Mouse (Mus musculus) midbrain, embryonic 15.5 days (tissue): ENCODE results near the gene Rsc1a1. TPM values are rescaled to one million over a fixed set of nuclear protein-coding genes. Genes with fewer than 3 reads are reported as not detected.

Experiments used
- ATAC-seq: fragments of 200-750 bp; cut with Nextera tagmentation; replicated peaks from 2 replicates; pipeline ENCODE4 v1.8.0; 2017; ENCODE audit warnings: moderate TSS enrichment
- H3K27ac ChIP-seq: fragments of 300-500 bp; sonication (generic); 2 replicates; pipeline ENCODE4 v1.5.1; 2015; ENCODE audit warnings: mild to moderate bottlenecking, inconsistent platforms
- H3K27me3 ChIP-seq: fragments of 300-500 bp; sonication (generic); replicated peaks from 2 replicates; pipeline ENCODE4 v1.6.1; 2015; ENCODE audit warnings: inconsistent platforms
- H3K36me3 ChIP-seq: fragments of 300-500 bp; sonication (generic); replicated peaks from 2 replicates; pipeline ENCODE4 v1.6.1; 2015; ENCODE audit warnings: inconsistent platforms
- H3K4me1 ChIP-seq: fragments of 300-500 bp; sonication (generic); 2 replicates; pipeline ENCODE4 v1.6.1; 2015; ENCODE audit warnings: inconsistent platforms
- H3K4me2 ChIP-seq: fragments of 300-500 bp; sonication (generic); 2 replicates; pipeline ENCODE4 v1.6.1; 2015; ENCODE audit warnings: inconsistent platforms, mild to moderate bottlenecking, moderate library complexity
- H3K4me3 ChIP-seq: fragments of 300-500 bp; sonication (generic); 2 replicates; pipeline ENCODE4 v1.5.1; 2015; ENCODE audit warnings: mild to moderate bottlenecking, inconsistent platforms
- H3K9ac ChIP-seq: fragments of 300-500 bp; sonication (generic); 2 replicates; pipeline ENCODE4 v1.6.1; 2015; ENCODE audit warnings: mild to moderate bottlenecking, inconsistent platforms
- H3K9me3 ChIP-seq: fragments of 300-500 bp; sonication (generic); 2 replicates; pipeline ENCODE4 v1.6.1; 2016; ENCODE audit warnings: inconsistent platforms
- WGBS: fragments of 180-500 bp; shearing (Covaris S2); methylation state at CpG from one replicate; pipeline ENCODE4 v1.1.7; 2015; ENCODE audit warnings: mixed read lengths; 5-methylcytosine and 5-hydroxymethylcytosine counted together
- polyA plus RNA-seq: library from polyadenylated mRNA; unstranded; fragments of >200 nt; fragmentation: Nextera tagmentation; extraction: Ambion mirVana; gene quantifications from 2 replicates; pipeline ENCODE4 v1.2.1, GENCODE M21; 2015

The Rsc1a1 gene
- polyA plus RNA-seq, 1 experiment from 2014 or later = 0.53 TPM

DNA sequence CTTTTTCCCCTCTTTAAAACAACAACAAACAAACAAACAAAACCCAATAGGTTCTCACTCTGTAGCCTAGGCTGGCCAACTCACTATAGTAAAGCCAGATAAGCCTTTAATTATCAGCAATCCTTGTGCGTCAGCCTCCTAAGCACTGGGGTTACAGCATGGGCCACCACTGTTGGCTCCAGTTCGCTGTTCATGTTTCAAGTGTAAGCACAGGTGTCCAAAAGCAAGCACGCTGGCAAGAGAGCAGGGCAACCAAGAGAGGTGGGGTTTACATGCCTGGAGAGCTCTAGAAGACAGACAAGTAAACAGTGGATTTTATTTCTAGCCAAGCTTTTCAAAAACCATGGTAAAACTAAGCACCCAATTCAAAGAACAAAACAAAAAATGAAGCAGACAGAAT lies 694 bp upstream of the Rsc1a1 start:
- H3K36me3 ChIP-seq = peaks cover 19% of the 10 kb centered on the region
- WGBS = 93% methylated on average over 3 of the region's 3 CpGs
- no peak overlapping the region for H3K4me2 ChIP-seq

DNA sequence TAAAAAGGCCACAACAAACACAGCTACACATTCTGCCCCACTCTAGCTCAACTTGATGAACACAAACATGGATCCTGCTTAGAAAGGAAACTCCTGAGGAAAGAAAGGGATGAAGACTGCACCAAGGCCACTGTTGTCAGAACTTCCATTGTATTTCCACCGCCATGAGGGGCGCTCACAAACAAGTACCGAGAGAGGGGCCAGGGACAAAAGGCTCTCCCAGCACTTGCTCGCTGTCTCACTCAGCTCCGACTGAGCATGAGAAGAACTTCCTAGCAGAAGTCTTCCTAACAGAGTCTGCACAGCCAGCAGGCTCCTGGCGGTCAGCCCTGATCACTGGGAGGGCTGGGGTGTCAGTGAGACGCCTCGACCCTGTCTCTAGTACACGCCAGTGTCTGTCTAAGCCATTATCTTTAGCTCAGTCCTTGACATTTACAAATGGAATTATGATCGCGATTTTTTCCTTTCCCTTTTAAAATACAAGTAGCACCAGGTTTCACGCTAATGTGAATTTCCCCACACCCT lies 2.6 kb downstream of the Rsc1a1 start:
- Histone ChIP-seq H3K9me3 (no peaks in the 10 kb centered on the region), H3K4me1 (no peaks in the 10 kb centered on the region), H3K36me3 (peaks cover 14% of the 10 kb centered on the region), H3K27ac (no peak overlapping the region), H3K4me2 (no peak overlapping the region), H3K4me3 (no peak overlapping the region), H3K27me3 (no peaks in the 10 kb centered on the region), H3K9ac (no peak overlapping the region)
- WGBS = 58% methylated on average over 12 of the region's 12 CpGs
- ATAC-seq = no peak

More for the DNA sequence above, 694 bp upstream of the Rsc1a1 start:
- no peaks in the 10 kb centered on the region for H3K9me3 ChIP-seq
- H3K9ac ChIP-seq = no peak overlapping the region
- no peaks in the 10 kb centered on the region for H3K27me3 ChIP-seq
- no peaks in the 10 kb centered on the region for H3K4me1 ChIP-seq
- no peak for ATAC-seq
- no peak overlapping the region for H3K27ac ChIP-seq
- H3K4me3 ChIP-seq = no peak overlapping the region

DNA sequence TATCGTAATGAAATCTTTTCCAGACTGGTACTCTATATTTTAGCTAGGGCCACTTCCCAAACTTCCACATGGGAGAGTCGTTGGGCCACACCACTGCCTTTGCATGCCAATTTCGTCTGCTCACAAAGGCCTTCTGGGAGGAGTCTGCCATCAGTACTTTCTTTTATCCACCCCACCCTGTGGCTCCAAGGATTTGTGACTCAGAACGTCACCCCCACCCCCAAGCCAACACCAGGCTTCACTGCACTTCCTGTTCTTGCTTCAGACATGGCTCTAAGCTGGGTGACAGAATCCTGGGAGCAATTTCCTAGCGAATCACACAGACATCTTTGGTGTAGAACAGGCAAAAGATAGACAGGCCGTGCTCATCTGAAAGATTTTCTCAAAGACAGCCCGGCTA lies 3.6 kb downstream of the Rsc1a1 start:
- Histone ChIP-seq H3K9me3 (no peaks in the 10 kb centered on the region), H3K4me2 (no peak overlapping the region), H3K27ac (no peak overlapping the region), H3K9ac (no peak overlapping the region), H3K4me1 (no peaks in the 10 kb centered on the region), H3K27me3 (no peaks in the 10 kb centered on the region), H3K36me3 (peaks cover 14% of the 10 kb centered on the region), H3K4me3 (no peak overlapping the region)
- 62% methylated on average over 7 of the region's 7 CpGs for WGBS
- ATAC-seq = no peak

DNA sequence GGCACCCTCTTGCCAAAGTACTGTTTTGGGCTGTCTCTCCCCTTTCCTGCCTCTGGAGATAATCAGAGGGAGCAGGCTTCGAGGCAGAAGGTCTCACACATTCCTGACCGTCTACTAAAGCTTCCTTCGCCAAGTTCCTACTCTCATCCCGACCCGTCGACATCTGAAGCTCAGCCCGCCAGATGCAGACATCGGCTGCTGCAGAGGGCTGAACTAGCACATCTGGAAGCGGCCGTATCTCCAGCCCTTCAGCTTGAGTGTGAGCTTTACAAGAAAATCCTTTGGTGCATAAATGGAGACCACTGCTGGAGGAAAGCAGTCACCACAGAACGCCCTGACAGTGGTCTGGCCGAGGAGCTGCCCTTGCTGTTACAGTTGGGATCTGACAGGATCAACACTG lies 4.5 kb downstream of the Rsc1a1 start:
- no peak overlapping the region for H3K27ac ChIP-seq
- H3K9ac ChIP-seq = no peak overlapping the region
- peaks cover 11% of the 10 kb centered on the region for H3K36me3 ChIP-seq
- 80% methylated on average over 12 of the region's 12 CpGs for WGBS
- no peaks in the 10 kb centered on the region for H3K9me3 ChIP-seq
- H3K27me3 ChIP-seq = no peaks in the 10 kb centered on the region
- no peaks in the 10 kb centered on the region for H3K4me1 ChIP-seq
- no peak overlapping the region for H3K4me2 ChIP-seq
- H3K4me3 ChIP-seq = no peak overlapping the region
- no peak for ATAC-seq

DNA sequence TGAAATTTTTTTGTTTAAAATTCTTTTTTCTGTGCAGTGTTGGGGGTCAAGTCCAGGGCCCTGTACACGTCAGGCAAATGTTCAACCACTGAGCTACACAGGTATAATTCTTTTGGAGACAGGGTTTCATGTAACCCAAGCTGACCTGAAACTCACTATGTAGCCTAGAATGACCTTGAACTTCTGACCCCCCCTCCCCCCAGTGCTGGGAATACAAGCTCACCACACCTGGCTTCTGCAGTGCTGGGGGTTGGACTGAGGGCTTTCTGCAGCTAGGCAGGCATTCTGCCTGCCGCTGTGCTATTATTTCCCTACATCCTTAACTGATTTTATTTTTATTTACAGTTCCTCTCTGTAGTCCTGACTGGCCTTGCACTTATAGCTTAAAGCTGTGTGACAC lies 6.4 kb downstream of the Rsc1a1 start:
- no peak for ATAC-seq
- Histone ChIP-seq H3K27me3 (no peaks in the 10 kb centered on the region), H3K9ac (no peak overlapping the region), H3K9me3 (no peaks in the 10 kb centered on the region), H3K36me3 (no peaks in the 10 kb centered on the region), H3K4me1 (no peaks in the 10 kb centered on the region), H3K27ac (no peak overlapping the region), H3K4me3 (no peak overlapping the region), H3K4me2 (no peak overlapping the region)
- WGBS = 89% methylated on average over 2 of the region's 2 CpGs

DNA sequence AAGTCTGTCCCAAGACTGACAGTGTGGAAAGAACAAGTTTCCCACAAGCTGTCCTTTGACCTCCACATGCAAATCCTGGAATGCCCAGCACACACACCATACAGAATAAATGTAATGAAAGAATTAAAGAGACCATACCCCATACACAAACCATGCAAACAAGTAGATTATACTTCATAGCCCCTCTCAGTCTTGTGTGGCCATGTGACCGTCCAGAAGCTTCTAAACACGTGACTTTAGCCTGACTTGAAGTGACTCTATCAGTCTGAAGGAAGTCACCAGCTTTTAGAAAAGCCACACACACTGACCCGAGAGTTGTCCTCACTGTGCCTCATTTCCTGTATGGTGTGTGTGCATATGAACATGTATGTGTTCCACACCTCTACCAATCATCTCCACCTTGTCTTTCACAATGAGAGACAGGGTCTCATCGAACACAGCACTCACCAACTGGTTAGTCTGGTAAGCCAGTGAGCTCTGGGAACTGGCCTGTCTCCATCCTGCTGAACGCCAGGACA lies 8.9 kb downstream of the Rsc1a1 start:
- Histone ChIP-seq H3K9me3 (no peaks in the 10 kb centered on the region), H3K36me3 (no peaks in the 10 kb centered on the region), H3K27ac (no peak overlapping the region), H3K4me3 (no peak overlapping the region), H3K27me3 (no peaks in the 10 kb centered on the region), H3K9ac (no peak overlapping the region), H3K4me1 (no peaks in the 10 kb centered on the region), H3K4me2 (no peak overlapping the region)
- WGBS = 85% methylated on average over 5 of the region's 5 CpGs
- ATAC-seq = no peak

DNA sequence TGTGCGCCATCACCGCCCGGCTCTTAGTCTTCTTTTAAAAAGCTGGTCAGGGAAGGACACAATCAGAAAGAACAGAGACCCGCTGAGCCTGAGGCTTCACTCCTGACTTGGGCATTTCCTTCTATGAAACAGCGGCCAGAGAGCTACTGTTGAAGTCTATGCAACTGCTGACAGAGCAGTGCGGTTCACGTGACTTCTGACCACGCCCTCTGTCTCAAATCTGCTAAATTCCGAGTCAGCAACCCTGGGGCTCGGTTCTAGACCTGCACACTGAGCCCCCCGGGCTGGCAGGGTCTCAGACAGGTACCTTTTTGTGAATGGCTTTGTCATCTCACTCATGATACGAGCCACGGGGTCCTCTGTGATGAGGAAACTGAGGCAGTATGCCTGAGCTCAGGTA lies 13.1 kb downstream of the Rsc1a1 start:
- WGBS = 81% methylated on average over 13 of the region's 13 CpGs
- ATAC-seq = no peak
- Histone ChIP-seq H3K9me3 (no peaks in the 10 kb centered on the region), H3K4me3 (no peak overlapping the region), H3K9ac (no peak overlapping the region), H3K27ac (no peak overlapping the region), H3K4me2 (no peak overlapping the region), H3K27me3 (no peaks in the 10 kb centered on the region), H3K4me1 (no peaks in the 10 kb centered on the region), H3K36me3 (no peaks in the 10 kb centered on the region)

DNA sequence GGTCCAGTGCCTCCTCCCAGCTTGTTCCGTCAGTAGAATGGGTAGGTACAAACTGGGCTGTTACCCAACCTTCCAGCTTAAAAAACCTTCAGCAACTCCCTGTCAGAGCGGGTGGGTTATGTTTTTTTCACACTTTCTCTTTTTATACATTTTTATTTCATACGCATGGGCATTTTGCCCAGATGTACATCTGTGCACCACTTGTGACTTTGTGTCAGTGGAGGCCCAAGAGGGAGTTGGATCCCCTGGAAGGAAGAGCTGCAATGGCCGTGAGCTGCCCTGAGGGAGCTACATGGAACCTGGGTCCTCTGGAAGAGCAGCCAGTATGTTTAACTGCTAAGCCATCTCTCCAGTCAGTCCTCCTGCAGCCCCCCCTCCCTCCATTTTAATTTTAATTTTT lies 14.0 kb downstream of the Rsc1a1 start:
- Histone ChIP-seq H3K4me1 (no peaks in the 10 kb centered on the region), H3K36me3 (no peaks in the 10 kb centered on the region), H3K4me2 (no peak overlapping the region), H3K27me3 (no peaks in the 10 kb centered on the region), H3K9me3 (no peaks in the 10 kb centered on the region), H3K27ac (no peak overlapping the region), H3K4me3 (no peak overlapping the region), H3K9ac (no peak overlapping the region)
- ATAC-seq = no peak
- WGBS = 81% methylated on average over 4 of the region's 4 CpGs

DNA sequence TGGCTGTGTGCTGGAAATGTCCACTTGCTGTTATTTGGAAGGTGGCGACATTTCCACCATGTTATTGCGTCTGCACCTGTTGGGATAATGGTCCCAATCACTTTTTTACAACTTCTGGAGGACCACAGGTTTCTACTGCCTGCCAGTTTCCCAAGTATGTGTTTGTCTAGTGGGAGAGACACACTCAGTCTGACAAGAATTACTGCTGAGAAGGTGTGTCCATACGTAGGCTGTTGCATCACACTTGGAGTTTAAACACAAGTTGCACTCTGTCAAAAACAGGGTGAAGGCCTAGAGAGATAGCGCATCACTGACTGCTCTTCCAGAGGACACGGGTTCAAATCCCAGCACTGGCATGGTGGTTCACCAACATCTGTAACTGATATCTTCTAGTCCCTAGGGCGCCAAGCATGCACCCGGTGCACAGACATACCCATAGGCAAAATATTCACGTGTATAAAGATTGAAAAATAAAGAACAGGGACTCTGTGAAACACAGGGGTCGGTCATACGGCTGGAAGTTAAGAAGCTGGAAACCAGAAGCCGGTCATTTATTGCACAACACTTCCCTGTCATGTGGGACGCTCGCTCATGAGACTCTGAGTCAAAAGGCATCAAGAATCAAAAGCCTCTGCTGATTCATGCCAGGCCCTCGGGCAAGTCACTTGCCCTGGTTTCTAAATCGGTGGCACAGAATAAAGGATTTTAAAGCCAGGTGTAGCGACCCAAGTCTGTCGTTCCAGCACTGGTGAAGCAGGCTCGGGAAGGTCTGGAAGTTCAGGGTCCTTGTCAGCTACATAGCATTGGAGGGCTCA lies 15.3 kb downstream of the Rsc1a1 start:
- 89% methylated on average over 18 of the region's 18 CpGs for WGBS
- no peaks in the 10 kb centered on the region for H3K36me3 ChIP-seq
- no peak for ATAC-seq
- no peak overlapping the region for H3K9ac ChIP-seq
- H3K4me3 ChIP-seq = no peak overlapping the region
- no peak overlapping the region for H3K27ac ChIP-seq
- no peaks in the 10 kb centered on the region for H3K9me3 ChIP-seq
- H3K27me3 ChIP-seq = no peaks in the 10 kb centered on the region
- no peak overlapping the region for H3K4me2 ChIP-seq
- H3K4me1 ChIP-seq = peaks cover under 1% of the 10 kb centered on the region; the same call in 1 of the 2 replicates

DNA sequence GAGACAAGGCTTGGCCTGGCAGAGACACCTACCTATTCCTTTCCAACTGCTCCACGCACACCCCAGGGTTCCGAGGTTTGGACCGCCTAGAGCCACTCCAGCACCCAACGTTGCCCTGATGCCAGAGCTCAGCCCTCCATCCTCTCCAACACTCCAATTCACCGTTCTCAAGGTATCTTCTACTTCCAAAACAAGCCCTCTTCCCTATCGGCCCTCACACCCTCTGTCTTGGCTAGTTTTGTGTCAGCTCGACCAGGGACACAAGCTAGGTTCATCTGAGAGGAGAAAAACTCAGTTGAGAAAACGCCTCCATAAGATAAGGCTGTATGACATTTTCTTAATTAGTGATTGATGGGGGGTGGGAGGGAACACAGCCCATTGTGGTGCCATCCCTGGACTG lies 20.6 kb downstream of the Rsc1a1 start, which contains the start of gene Plekhm2:
Gene Plekhm2, minus strand, starts transcription at position 101 of the 400 bp plus-strand sequence.
- Histone ChIP-seq H3K4me1 (peaks cover 19% of the 10 kb centered on the region), H3K27me3 (no peaks in the 10 kb centered on the region), H3K36me3 (no peaks in the 10 kb centered on the region), H3K4me3 (peak within 1 kb of the TSS; percentile 93), H3K9ac (peak within 1 kb of the TSS; percentile 98), H3K27ac (peak within 1 kb of the TSS; percentile 85), H3K4me2 (peak within 1 kb of the TSS; percentile 88), H3K9me3 (no peaks in the 10 kb centered on the region)
- ATAC-seq = no peak; the same call in 1 of the 2 replicates
- 72% methylated on average over 8 of the region's 8 CpGs for WGBS

DNA sequence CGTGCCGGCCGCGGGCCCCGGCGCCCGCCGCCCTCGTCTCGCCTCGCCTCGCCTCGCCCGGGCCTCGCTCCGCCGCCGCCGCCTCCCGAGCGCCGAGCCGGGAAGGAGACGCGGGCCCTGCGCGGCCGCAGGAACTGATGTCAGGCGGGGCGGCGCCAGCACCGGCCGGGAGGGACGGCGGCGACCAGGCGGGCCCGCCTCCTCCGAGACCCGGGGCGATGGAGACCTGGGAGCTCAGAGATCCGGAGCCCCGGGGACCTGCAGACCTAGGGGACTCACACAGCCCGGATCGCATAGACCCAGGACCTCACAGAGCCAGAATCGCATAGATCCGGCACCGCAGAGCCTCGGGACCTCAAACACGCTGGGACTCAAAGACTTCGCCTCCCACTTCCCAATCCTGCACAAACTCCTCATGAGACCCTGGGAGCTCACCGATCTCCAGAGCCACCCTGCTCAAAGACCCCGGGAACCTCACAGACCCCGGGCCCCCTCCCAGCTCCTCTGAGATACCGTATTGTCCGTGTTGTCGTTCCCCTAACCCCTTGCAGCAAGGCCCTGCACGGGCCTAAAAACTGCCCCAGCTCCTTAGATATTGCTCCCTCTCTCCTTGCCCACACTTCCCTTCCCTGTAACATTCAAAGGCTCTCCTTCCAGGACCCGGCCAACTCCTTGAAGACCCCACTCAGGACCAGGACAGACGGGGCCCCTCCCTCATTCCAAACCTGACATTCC lies 21.2 kb downstream of the Rsc1a1 start:
- no peaks in the 10 kb centered on the region for H3K27me3 ChIP-seq
- H3K4me3 ChIP-seq = peak overlapping the region; percentile 93
- ATAC-seq = peak; percentile 87
- peak overlapping the region; percentile 98 for H3K9ac ChIP-seq
- H3K27ac ChIP-seq = peak overlapping the region; percentile 85
- WGBS = under 1% methylated on average over 56 of the region's 60 CpGs
- peaks cover 19% of the 10 kb centered on the region for H3K4me1 ChIP-seq
- no peaks in the 10 kb centered on the region for H3K36me3 ChIP-seq
- H3K9me3 ChIP-seq = no peaks in the 10 kb centered on the region
- peak overlapping the region; percentile 88 for H3K4me2 ChIP-seq

DNA sequence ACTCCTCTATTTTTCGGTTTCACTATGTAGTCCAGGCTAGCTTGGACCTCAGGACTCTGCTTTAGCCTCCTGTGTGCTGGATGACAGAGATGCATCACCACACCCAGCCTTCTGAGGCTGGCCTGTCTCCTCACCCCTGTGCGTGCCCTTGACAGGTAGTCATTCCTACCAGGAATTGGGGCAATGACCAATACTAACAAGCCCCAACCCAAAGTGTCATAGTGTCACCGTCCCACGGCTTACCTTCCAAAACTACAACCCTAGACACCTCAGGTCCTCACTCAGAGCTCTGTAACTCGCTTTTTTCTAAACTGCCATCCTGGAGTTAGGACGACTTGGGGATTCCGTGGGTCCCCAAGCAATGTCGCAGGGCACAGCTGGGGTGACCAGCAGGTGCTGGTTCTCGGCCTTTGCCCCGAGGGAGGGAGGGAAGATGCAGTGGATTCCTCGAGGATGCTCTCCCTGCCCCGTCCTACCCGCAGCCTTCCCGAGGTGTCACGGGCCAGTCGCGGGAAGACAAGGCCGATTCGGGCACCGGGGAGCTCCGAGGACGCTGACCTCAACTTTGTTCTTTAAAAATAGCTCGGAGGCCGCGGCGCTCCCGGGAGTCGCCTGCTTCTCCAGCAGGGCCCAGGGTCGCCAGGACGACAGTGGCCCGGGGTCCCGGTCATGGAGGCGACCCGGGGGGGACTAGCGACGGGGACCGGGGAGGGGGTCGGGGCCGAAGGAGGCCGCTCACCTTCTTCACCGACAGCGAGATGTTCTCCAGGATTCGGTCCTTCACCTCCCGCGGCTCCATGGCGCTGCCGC lies 22.1 kb downstream of the Rsc1a1 start:
- Histone ChIP-seq H3K4me1 (peaks cover 19% of the 10 kb centered on the region), H3K4me2 (peak overlapping the region; percentile 88), H3K27ac (peak overlapping the region; percentile 85), H3K9ac (peak overlapping the region; percentile 98), H3K27me3 (no peaks in the 10 kb centered on the region), H3K36me3 (no peaks in the 10 kb centered on the region), H3K9me3 (no peaks in the 10 kb centered on the region), H3K4me3 (peak overlapping the region; percentile 93)
- ATAC-seq = peak; percentile 46
- 4% methylated on average over 46 of the region's 47 CpGs for WGBS
